Mouse (Mus musculus) megakaryocyte, embryonic 14.5 days (primary cell): ENCODE measurements at regions not wholly inside any gene's neighbourhood (a gene's known extent, or its start where the extent isn't known, plus 50 kb on each side); places are given as distances from the start of the nearest gene placed in this dataset.

ENCODE experiments used
- FLI1 ChIP-seq: IDR thresholded peaks from 2 replicates; pipeline ENCODE4 v1.6.1; 2012; ENCODE audit warnings: low read length, inconsistent platforms, mixed read lengths
- GATA1 ChIP-seq: IDR thresholded peaks from 3 replicates; pipeline ENCODE4 v1.6.1; 2012; ENCODE audit warnings: mixed read lengths, low read length, inconsistent platforms, borderline replicate concordance

- TF ChIP-seq GATA1 (no peak), FLI1 (no peak)
These were observed 170.9 kb upstream of the Sox11 start for GRCm38 (mm10) chr12:27513253-27513652.
